Mouse (Mus musculus): ENCODE measurements around the gene Tnni3k.

DNA sequence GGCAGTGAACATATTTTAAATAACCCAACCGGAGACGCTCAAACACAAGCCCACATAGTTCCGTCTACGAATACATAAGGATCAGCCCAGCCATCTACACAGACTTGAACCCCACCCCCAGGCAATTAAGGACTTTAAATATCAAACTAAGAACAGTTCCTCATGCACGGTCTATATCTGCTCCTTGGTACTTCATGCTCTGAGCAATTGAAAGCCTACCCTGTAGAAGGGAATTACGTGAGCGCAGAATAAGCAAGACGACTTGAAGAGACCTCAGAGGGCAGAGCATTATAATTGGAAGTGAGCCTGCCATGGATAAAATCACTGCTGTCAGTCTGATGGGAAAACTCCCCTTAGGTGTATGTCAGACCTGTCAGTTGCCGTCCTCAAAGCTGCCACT is 268.9 kb downstream of the Tnni3k start:
- TF ChIP-seq POLR2A (IDR thresholded peaks at IDR 0.05; ENCODE audit: low read depth, low read length) (no peak), CTCF (IDR thresholded peaks at IDR 0.05; ENCODE audit: extremely low read depth, insufficient read depth, insufficient read length, insufficient replicate concordance) (no peak)

All from spleen, adult 2 months (tissue).